8 mouse cellular contexts compared by ENCODE assay signal in the genomic region with DNA sequence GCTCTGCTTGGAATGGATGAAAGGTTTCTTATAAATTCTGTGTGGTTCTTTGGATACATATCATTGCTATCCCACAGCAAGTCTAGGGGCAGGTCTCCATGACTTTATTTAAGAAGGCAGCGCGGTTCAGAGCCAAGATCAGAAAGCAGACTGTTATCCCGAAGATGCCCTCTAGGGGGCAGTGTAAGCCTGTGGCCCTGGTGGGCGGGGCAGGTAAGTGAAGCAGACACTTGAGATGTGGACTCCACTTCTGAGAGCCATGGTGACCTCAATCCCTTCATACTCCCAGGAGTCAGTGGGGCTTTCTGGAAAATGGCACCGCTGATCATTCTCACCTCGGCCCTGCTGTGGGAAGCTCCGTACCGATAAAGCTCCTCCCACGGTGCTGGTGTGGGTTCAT.
DNase-seq lines count a peak whose midpoint lies in the region; ATAC-seq and TF ChIP-seq lines count a peak whose summit lies in the region.

No protein-coding gene starts in this region.

- peak in 1 of 2 experiments; percentile 17 for DNase-seq in layer of hippocampus, adult 2 months (ENCODE audit: low spot score in 2 of 2)
- no peak for DNase-seq in layer of hippocampus, adult 9-10 months (ENCODE audit: low spot score)
- DNase-seq in R1 (ENCODE audit: low read depth, low spot score), result peak; percentile 88
- DNase-seq in lung, postnatal 25 days (ENCODE audit: low spot score), result peak; percentile 29
- DNase-seq in layer of hippocampus, adult 11-12 months (ENCODE audit: low spot score), result no peak

- no peak overlapping the region for H3K4me3 ChIP-seq in layer of hippocampus, adult 2 months
- H3K4me3 ChIP-seq in embryonic fibroblast, embryonic 13.5 days (ENCODE audit: insufficient read depth, low read length), result no peak overlapping the region
- no peak overlapping the region for H3K4me3 ChIP-seq in intestine, postnatal 0 days (ENCODE audit: low read depth, low read length)
- peak overlapping the region; percentile 53 for H3K4me3 ChIP-seq in testis, adult 2 months (ENCODE audit: control insufficient read depth, low read depth, low read length)

- peak; percentile 48 for ATAC-seq in intestine, postnatal 0 days

- WGBS in intestine, postnatal 0 days, result 39% methylated on average over 9 of the region's 9 CpGs

- no peaks in the 10 kb centered on the region for H3K9me3 ChIP-seq in intestine, postnatal 0 days (ENCODE audit: control insufficient read depth)

- H3K36me3 ChIP-seq in intestine, postnatal 0 days (ENCODE audit: control insufficient read depth, insufficient read depth), result no peaks in the 10 kb centered on the region
- no peaks in the 10 kb centered on the region for H3K36me3 ChIP-seq in testis, adult 2 months (ENCODE audit: control insufficient read depth, insufficient read depth, low read length)

- H3K9ac ChIP-seq in intestine, postnatal 0 days (ENCODE audit: low read depth, low read length), result no peak overlapping the region

- peak; percentile 82 for TF ChIP-seq CTCF in layer of hippocampus, adult 2 months (conservative IDR thresholded peaks at IDR 0.05)
- peak; percentile 35 for TF ChIP-seq CTCF in embryonic fibroblast, embryonic 13.5 days (IDR thresholded peaks at IDR 0.05; ENCODE audit: borderline replicate concordance, insufficient read depth, low read length)
- TF ChIP-seq CTCF in intestine, postnatal 0 days (IDR thresholded peaks at IDR 0.05; ENCODE audit: low read depth), result peak; percentile 95
- TF ChIP-seq CTCF in testis, adult 2 months (IDR thresholded peaks at IDR 0.05; ENCODE audit: control insufficient read depth, insufficient read depth, insufficient replicate concordance, low read depth, low read length), result peak; percentile 98

- H3K4me2 ChIP-seq in intestine, postnatal 0 days (replicated peaks; ENCODE audit: low read depth), result 0 out of 2 replicates have a peak overlapping the region, but pooled peaks have one; percentile 4

- no peaks in the 10 kb centered on the region for H3K4me1 ChIP-seq in embryonic fibroblast, embryonic 13.5 days (ENCODE audit: control insufficient read depth, insufficient read depth, low read length)
- no peaks in the 10 kb centered on the region for H3K4me1 ChIP-seq in intestine, postnatal 0 days (replicated peaks; ENCODE audit: control insufficient read depth, insufficient read depth, low read length)
- H3K4me1 ChIP-seq in testis, adult 2 months (ENCODE audit: control insufficient read depth, insufficient read depth, low read length), result peaks cover 2% of the 10 kb centered on the region

- no peak overlapping the region for H3K27ac ChIP-seq in layer of hippocampus, adult 2 months
- no peak overlapping the region for H3K27ac ChIP-seq in embryonic fibroblast, embryonic 13.5 days (ENCODE audit: insufficient read depth, low read length)
- no peak overlapping the region for H3K27ac ChIP-seq in intestine, postnatal 0 days (ENCODE audit: low read depth, low read length)
- no peak overlapping the region for H3K27ac ChIP-seq in testis, adult 2 months (ENCODE audit: control insufficient read depth, insufficient read depth, low read depth, low read length)

- no peaks in the 10 kb centered on the region for H3K27me3 ChIP-seq in intestine, postnatal 0 days (replicated peaks; ENCODE audit: control insufficient read depth, insufficient read depth, low read length)
- no peaks in the 10 kb centered on the region for H3K27me3 ChIP-seq in testis, adult 2 months (ENCODE audit: control insufficient read depth, insufficient read depth, low read length)

- TF ChIP-seq POLR2A in embryonic fibroblast, embryonic 13.5 days (IDR thresholded peaks at IDR 0.05; ENCODE audit: low read depth, low read length), result no peak
- no peak for TF ChIP-seq POLR2A in testis, adult 2 months (IDR thresholded peaks at IDR 0.05; ENCODE audit: control insufficient read depth, low read depth, low read length)

Comparison
In these comparisons a context has a peak if more than half of its experiments do, and no peak if none do; other contexts are left out.
1. DNase-seq: peak in R1 (single experiment) and lung, postnatal 25 days (single experiment); none in layer of hippocampus, adult 9-10 months (single experiment) and layer of hippocampus, adult 11-12 months (single experiment).
2. CTCF ChIP-seq: peak in every context shown above with its lines; median percentile 98 in testis, adult 2 months; 95 in intestine, postnatal 0 days; 82 in layer of hippocampus, adult 2 months; 35 in embryonic fibroblast, embryonic 13.5 days.